Mouse (Mus musculus) C2C12 (cell line): ENCODE results near the gene Adamts12.

Experiments
- CEBPB ChIP-seq: IDR thresholded peaks from one replicate; pipeline ENCODE4 v1.6.1; 2011; ENCODE audit warnings: low read depth, mild to moderate bottlenecking, control low read depth, moderate library complexity
- CTCF ChIP-seq: IDR thresholded peaks from one replicate; pipeline ENCODE4 v1.5.1; 2011; ENCODE audit not compliant: control insufficient read depth, insufficient read depth, insufficient read length
- FOSL1 ChIP-seq: IDR thresholded peaks from one replicate; pipeline ENCODE4 v1.8.0; 2011; ENCODE audit warnings: mild to moderate bottlenecking, low read length; ENCODE audit not compliant: poor library complexity, insufficient read depth, severe bottlenecking
- MAX ChIP-seq: IDR thresholded peaks from one replicate; pipeline ENCODE4 v1.6.1; 2011; ENCODE audit warnings: mild to moderate bottlenecking, control low read depth
- MYOD1 ChIP-seq: IDR thresholded peaks from one replicate; pipeline ENCODE4 v1.6.1; 2011; ENCODE audit warnings: low read depth; ENCODE audit not compliant: control insufficient read depth, insufficient read length
- MYOG ChIP-seq: IDR thresholded peaks from one replicate; pipeline ENCODE4 v1.6.1; 2011; ENCODE audit not compliant: control insufficient read depth, insufficient read length; ENCODE audit errors: extremely low read depth
- USF1 ChIP-seq: IDR thresholded peaks from one replicate; pipeline ENCODE4 v1.6.1; 2011; ENCODE audit warnings: low read depth, mild to moderate bottlenecking, control low read depth, moderate library complexity

DNA sequence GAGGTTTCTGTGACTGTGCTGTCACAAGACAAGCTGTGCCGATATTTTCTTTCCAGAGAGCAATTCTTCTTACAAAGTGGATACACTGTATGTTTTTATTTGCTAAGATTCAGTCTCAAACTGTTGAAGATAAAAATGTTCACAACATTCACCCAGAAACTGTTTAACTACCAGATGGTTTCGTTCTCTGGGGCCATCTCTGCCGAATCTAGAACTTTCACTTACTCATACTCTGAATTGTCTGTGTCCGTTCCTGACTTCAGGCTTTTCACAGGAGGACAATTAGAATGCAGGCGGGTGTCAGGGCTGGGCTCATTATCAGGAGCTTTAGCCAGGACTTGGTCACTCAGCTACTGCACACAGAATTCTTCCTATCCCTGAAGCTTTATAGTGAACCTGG is 227.7 kb downstream of the Adamts12 start:
- no peak for TF ChIP-seq USF1
- TF ChIP-seq CTCF, result no peak
- no peak for TF ChIP-seq CEBPB
- TF ChIP-seq MYOD1, result no peak
- TF ChIP-seq MAX, result no peak
- TF ChIP-seq FOSL1, result no peak
- TF ChIP-seq MYOG, result no peak
